Mouse (Mus musculus): ENCODE measurements around the gene Brd3os.

The Brd3os gene

DNA sequence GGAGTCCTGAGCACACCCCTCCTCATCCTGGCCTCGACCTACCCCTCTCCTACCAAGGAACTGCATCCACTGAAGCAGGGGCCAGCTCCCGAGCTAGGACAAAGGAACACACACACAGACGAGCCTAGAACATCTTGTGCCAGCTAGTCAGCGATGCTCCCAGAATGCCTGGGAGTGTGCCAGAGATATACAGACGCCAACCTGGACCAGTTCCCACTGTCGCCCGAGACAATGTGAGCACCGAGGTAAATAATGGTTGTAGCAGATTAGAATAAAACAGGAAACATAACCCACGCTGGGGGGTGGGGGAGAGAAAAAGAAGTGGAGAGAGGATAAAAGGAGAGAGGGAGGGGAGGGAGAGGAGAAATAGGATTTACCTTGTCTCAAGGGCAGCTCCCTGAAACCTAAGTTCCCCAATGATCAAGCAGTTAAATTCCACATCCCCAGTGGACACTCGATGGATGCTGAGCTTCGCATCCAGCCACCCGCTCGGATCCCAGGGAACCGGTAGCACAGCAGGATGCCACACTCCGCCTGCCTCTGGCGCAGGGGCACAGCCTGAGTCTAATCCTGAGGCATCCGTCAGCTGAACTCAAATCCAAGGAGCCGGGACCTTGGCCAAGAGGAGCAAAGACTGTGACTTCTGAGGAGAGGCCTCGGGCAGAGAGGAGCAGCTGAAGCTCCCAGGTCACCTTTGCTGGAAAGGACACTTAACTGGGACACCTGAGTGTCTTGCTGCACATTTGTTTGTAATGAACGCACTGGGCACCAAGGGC lies 20.6 kb upstream of the Brd3os start:
- no peak for DNase-seq (ENCODE audit: low spot score in 2 of 2)

DNA sequence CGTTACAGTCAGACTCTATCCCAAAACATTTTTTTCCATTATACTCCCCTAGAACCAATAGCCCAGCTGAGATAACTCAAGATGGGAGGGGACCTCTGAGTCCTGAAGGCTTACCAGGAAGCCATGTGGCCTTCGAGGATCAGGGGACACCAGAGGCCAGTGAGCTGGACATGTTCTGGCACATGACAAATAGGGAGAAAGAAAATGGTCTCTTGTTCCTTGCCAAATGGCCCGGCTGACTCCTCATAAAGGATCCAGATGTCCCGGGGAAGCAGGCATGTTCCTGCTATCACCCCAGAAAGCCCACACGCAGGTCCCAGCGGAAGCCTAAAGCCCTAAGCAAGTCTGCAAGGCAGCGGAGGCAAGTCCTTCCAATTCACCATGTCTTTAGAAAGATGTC lies 18.5 kb upstream of the Brd3os start:
- DNase-seq (ENCODE audit: low spot score in 2 of 2) = no peak

DNA sequence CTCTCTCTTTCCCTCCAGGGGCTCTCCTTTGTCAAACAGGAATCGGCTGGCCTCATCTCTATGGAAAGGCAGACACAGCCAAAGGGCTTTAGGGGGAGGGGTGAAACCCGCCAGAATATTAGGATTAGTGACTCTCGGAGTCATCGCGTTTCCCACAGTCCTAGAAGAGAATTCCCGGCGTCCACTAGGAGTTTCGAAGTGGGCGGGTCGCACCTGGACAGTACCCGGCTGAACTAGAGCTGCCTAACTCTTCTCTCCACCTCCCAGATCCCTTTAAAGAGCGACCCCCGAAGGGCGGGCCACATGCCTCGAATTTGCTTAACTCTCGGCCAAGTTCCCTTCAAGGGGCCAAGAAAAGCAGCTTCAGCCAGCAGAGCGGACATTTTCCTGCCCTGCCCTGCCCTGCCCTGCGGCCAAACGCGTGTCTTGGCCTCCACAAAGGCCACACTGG lies 16.9 kb upstream of the Brd3os start:
- DNase-seq (ENCODE audit: low spot score in 2 of 2) = no peak

DNA sequence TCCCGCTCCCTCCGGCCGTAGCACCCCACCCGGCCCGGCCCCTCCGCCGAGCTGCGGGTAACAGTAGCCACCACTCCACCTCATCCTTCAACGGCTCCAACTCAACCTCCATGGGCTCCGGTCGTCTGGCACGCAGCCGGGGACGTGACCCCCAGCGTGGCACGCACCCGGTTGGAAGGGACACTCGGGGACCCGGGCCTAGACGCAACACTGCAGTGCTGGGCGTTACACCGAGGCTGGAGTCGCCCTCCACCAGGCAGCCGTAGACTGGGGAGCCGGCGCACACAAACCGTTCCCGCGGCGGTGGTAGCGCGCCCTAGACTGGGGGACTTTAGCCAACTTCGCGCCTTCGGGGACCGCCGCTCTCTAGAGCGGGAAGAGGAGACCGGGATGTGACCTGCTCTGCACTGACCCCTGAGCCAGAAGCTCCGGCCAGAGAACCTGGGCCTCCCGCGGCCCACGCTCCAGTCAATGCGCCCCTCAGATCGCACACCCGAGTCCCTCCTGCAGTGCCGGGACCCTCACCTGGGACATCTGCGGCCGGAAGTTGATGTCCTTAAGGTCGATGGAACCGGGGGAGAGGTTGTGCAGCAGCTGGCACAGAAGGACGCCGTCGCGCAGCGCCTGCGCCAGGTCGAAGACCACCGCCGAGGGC lies 16.2 kb upstream of the Brd3os start:
- no peak for DNase-seq (ENCODE audit: low spot score in 2 of 2)

DNA sequence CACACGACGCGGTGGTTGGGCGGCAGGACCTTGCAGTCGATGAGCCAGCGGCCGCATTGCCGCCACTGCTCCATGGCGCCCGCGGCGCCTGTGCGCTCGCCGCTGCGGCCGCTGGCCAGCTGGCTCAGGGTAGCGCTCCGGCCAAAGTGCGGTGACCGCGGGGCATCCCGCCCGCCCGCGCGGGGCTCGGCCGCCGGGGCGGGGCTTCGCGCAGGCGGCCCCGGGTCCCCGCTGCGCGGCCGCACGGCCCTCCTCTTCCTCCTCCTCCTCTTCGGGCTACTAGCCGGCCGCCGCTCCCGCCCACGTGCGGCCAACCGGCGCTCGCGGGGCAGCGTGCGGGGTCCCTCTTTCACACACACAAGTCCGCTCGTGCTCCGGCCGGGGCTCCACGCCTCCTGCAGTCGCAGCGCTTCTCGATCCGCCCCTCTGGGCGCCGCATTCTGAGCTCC lies 15.7 kb upstream of the Brd3os start:
- DNase-seq (ENCODE audit: low spot score in 2 of 2) = peak in 1 of 2 experiments; percentile 42

DNA sequence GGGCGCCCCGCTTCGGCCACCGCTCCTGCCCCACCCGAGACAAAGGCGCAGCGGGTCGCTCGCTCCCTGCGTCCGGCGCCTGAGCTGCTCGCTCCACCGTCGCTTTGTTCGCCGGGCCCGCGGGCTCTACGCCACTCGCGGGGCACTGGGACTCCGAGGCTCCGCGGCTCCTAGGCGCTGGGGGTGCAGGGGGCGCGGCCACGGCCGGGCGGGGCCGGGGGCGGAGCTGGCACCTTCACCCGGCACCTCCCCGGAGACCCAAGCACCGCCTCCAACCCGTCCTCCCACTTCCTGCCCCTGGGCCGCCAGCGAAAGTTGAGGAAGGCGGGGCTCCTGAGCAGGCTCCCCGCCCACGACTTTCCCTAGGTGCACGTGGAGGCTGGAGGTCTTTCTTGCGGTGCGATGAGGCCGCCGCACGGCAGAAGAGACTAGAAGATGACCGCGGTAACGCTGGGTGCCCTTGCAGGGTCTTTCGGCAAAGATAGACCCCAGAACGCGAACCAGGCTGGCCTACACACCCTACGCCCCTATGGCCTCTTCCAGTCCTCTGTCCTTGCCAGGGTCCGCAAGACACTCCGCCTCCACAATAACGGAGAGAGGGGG lies 15.2 kb upstream of the Brd3os start, which contains the start of gene Vav2:
Vav2 (minus strand) TSS at position 179 of the 603 bp plus-strand sequence.
- DNase-seq (ENCODE audit: low spot score in 2 of 2) = peak; percentile 96 to 97

DNA sequence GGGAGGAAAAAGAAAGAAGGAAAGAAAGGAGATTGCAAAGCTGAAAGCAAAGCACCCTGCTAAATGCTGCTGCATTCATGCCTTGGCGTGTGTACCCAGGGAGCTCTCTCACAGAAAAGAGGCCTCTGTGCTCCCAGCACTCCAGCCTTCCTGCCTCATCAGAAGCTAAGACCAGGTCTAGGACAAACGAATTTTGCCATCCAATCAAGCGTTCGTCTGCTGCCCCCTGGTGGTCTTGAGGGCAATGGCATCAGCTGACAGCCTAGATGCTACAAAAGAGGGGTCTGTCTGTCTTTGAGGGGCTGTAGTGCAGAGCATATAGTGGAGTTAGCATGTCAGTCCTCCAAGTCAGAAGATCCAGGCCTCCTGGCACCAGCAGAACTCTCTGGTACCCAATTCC lies 14.1 kb upstream of the Brd3os start:
- DNase-seq (ENCODE audit: low spot score in 2 of 2) = peak; percentile 70 to 80

DNA sequence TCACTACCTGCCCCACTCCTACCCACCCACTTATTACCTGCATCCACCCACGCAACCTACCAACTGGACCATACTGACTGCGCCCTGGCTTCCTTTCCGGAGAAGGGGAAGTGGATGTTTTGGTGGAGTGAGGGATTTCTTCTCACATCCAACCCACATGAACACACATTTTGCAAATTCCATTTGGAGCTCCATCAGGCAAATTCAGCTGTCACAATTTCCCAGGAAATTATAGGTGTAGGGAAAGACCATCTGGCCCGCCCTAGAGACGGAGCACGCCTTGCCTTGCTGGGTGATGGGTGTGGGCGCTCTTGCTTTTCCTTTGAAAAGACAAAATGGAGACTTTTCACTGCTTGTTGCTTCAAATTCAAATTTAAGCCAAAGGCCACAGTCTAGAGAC lies 11.5 kb upstream of the Brd3os start:
- no peak for DNase-seq (ENCODE audit: low spot score in 2 of 2)

DNA sequence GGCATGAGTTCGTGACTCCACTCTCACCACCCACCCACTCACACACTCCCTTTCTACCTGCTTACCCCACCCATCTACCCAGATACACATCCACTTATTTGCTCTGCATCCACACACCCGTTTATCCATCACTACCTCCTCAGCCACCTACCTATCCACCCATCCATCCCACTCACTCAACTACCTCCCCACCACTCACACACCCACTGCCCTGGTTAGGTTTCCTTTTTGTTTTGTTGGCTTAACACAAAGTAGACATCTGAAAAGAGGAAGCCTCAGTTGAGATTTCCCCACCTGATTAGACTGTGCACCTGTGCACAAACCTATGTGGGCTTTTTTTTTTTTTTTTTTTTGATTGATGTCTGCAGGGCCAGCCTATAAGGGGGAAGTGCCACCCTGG lies 9.5 kb upstream of the Brd3os start:
- DNase-seq (ENCODE audit: low spot score in 2 of 2) = no peak

DNA sequence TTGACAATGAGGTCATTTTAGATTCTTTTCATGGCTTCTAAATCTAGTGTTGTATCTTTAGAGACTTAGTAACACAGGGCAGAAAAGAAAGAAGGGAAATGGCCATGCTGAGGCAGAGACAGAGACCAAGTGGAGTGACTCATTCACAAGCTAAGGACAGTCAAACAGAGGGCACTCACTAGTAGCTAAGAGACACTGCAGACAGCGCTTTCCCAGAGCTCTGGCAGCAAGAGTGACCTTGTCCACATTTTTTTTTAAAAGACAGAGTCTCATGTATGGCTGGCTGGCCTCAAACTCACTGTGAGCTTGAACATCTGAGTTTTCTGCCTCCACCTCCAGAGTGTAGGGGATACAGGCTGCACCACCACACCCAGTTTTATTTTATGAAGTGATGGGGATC lies 4.2 kb upstream of the Brd3os start:
- no peak for DNase-seq (ENCODE audit: low spot score in 2 of 2)

DNA sequence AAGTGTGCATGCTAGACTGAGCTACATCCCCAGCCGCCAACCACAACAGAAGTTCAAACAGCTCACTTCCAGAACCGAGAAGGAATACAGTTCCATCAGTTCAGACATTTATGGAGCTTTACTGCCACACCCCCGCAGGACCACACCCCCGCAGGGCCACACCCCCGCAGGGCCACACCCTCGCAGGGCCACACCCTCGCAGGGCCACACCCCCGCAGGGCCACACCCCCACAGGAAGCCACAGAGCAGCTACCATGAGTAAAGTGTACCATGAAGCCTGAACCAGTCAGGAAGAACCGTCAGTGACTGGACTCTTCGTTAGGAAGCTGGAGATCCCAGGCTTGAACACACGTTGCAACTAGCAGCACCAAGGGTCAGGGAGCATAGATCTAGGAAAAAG lies 3.8 kb upstream of the Brd3os start:
- DNase-seq (ENCODE audit: low spot score in 2 of 2) = peak; percentile 48 to 51

DNA sequence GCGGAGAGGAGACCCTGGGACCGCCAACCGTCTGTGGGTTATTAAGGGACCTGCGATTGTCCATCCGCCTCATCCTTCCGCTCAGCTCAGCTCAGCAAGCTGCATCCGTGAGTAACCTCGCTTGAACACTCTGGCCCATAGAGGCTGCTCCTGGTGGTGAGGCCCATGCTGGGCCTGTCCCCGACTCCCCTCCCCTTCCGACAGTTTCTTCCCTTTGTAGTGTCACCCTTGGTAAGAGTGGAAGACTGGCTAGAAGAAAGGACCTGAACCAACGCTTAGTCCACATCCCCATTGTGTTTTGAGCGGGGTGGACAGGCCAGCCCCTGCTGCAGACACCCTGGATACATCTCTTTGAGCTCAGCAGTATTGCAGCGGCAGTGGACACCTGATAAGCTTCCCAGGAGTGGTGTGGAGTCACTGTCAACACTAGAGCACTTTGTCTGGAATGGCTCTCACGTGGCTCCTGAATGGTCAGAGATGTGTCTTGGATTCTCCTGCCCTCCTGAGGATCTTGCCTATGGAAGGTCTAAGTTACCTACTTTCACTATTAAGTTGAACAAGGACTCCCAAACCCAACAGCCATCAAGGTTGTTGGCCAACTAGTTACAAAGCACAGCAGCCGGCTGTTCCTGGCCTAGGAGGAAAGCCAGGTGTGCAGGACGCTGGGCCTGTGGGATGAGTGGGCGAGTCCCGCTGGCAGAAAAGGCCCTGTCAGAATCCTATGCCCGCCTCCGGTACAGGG lies 755 bp downstream of the Brd3os start:
- no peak for DNase-seq (ENCODE audit: low spot score in 2 of 2)

DNA sequence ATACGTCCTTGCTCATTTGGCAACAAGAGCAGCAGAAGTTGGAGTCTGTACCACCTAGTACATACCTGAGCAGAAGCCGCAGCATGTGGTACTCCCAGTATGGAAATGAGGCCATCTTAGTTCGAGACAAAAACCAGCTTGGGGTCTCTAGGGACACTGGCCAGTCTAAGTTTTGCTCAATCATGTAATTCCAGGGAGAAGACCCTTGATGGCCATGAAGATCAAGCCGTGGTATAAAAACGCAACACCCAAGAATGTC lies 1.3 kb downstream of the Brd3os start:
- DNase-seq (ENCODE audit: low spot score in 2 of 2) = no peak

DNA sequence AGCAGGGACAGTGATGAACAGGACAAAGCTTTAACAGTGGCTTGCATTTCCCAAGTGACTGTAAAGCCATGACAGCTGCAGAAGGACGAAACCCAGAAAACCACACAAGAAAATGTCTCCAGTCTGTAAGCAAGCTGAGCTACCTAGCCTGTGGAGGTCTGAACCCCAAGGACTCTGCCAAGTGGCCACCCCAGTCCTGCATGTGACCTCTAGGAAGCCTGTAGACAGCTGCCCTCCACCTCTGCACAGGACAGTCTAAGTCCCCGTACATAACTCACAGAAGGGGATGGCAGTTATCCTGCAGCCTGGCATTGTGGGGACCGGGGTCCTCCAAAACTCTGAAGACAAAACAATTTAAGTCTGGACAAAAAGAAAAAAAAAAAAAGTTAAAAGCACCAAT lies 3.8 kb downstream of the Brd3os start:
- DNase-seq (ENCODE audit: low spot score in 2 of 2) = no peak

DNA sequence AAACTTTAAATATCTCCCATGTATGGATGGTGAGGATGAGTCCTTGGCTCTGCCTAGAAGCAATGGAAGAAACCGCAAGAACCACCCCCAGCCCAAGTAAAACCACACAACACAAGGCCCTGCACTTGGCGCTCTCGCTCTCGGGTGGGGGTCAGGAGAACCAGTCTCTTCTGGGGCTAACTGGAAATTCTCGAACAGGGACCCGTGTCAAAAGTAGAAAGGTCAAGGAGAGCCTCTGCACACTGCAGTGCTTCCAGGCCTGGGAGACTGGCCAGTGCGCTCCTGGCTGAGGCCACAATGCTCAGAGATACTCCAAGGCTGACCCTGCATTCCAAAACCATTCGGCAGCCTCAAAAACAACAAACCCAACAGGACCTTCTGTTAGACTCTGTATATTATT lies 4.7 kb downstream of the Brd3os start:
- no peak for DNase-seq (ENCODE audit: low spot score in 2 of 2)

DNA sequence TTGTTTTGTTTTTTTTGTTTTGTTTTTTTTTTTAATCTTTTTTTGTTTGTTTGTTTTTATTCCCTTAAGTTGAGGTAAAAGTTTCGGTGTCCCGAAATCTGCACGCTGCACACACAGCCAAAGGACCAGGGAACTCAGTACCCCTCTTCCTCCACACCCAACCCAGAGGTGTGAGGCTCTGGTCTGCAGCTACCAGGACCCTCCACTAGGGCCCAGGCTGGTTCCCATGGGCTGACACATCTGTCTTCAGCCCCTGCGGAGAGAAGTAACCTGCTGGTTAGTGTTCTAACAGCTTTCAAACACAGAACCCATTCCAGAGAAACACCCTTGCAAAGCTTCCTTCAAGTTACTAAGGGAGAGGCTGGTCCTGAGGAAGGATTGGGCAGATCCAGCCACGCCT lies 5.7 kb downstream of the Brd3os start:
- no peak for DNase-seq (ENCODE audit: low spot score in 2 of 2)

DNA sequence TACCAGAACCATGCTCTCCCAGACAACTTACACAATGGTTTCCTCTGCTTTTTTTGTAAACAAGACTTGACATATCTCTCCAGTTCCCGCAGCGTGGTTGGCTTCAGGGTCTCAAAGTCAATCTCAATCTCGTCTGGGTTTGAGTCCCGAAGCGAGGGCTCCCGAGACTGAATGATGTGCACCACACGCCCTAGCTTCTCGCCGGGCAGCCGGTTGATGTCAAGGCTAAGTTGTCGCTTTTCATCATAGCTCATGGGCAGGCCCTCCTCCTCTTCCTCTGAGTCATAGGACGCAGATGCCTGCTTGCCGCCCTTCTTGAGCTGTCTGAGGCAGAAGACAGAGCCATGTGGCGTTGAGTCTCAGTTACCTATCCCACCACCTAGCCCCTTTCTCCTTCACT lies 8.1 kb downstream of the Brd3os start:
- no peak for DNase-seq (ENCODE audit: low spot score in 2 of 2)

DNA sequence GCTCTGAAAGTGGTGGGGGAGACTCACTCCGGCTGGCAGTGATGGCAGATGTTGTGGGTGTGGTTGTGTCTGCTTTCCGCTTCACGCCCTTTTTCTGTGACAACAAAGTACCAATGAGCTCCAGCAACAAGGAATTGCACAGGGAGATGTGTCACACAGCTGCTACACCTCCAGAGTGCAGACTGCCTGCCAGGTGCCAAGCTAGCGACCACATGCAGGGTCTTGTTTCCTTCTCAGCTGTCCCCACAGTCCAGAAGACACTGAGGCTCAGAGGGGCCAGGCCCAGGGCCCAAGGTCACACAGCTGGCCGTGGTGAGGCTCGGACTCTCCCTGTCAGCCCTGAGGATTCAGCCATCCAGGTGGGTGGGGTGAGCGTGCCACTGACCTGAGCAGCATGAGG lies 17.6 kb downstream of the Brd3os start:
- DNase-seq (ENCODE audit: low spot score in 2 of 2) = no peak

DNA sequence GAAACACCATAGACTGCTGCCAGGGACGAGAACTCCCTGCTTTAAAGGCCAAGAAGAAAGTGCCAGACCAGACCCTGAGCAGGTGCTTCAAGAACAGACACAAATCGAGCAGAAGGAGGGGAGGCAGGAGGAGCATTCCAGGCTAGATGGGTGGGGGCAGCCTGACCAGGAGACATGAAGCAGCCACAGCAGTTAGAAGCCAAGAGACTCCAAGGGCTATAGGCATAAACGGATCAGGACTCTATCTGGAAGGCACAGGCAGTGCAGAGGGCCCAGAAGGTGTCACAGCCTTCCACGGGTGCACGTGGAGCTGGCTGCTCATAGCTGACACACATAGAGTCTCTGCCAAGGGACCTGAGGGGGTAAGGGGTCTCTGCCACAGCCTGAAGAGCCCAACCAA lies 18.0 kb downstream of the Brd3os start:
- no peak for DNase-seq (ENCODE audit: low spot score in 2 of 2)

DNA sequence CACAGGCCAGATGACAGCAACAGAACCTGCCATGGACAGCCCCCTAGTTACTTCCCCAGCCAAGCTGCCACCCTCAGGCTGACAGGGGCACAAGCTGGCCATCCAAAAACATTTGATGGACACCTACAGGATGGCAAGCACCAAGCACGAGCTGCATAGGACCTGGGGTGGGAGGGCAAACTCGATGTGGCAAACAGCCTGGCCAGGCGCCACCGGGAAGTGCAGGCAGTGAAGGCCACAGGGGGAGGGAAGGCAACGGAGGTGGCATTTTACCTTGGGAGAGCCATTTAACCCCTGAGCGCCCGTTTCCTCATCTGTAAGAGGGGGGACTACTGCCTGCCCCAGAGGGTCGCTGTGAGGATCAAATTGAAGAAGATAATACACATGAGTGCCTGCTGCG lies 18.5 kb downstream of the Brd3os start:
- DNase-seq (ENCODE audit: low spot score in 2 of 2) = no peak

DNA sequence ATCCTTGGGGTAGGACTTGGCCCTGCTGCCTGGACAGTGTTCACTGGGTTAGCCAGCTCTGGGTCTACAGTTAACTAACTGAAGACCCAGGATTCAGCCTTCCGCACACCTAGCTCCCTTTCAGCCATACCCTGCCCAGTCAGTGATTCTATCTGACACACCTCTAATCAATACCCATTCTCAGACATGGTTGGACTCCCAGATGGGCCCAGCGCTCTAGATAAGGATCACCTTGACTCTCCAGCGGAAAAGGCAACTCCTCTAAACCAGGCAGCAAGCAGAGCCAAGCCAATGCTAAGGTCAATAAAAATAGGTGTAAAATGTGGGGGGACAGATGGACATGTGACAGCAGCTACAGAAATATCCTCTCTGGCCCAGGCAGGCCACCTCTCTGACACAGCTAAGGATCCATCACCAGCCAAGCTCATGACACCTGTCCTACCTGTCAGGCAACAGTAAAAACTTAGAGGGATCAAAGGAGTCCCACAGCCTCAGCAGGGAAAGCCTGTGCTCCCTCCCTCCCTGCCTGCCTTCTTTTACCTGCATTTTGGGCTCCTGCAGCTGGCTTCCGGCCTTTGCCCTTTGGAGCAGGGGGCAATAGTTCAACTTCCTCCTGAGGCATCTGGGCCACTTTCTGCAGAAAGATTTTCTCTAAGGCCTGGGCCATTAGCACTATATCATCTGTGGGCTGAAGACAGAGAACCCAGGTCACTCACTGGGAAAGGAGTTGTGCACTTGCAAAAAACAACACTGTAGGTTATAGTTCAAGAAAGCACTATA lies 19.9 kb downstream of the Brd3os start:
- DNase-seq (ENCODE audit: low spot score in 2 of 2) = no peak

DNA sequence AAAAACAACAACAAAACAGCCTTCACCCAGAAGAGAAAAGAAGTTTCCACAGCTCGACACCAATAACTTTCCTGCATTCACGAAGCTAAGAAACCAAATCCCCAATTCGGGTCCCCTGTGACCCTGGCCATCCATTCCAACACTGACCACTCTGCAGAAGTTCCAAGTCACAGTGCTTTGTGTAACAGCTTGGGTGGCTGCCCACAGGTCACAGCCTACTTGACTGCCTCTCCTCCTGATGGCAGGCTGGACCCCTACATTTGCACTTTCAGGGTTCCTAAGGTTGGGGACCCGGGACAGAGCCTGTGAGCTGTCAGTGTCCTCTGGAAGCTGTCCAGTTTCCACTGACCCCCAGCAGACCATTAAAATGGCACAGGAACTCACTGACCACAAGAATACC lies 20.8 kb downstream of the Brd3os start:
- DNase-seq (ENCODE audit: low spot score in 2 of 2) = no peak

All from spleen, postnatal 36 days (tissue).